Mouse (Mus musculus) natural killer cell, adult 2 months (primary cell): ENCODE data around the gene Klhl25.
"Not testable (repeated sequence)": the region's sequence is repeated elsewhere in the genome, so short reads cannot be mapped to it uniquely, and the experiment has no call there.

ENCODE experiments used
- DNase-seq, 2 experiments: peaks; one replicate each; pipeline ENCODE4 v3.0.0; 2022; ENCODE audit warnings: low spot score in 2 of 2

Klhl25 gene

GRCm38 (mm10) chr7:75873216-75873615 lies 25.1 kb downstream of the Klhl25 start:
- DNase-seq: no peak

GRCm38 (mm10) chr7:75873746-75874145 lies 25.6 kb downstream of the Klhl25 start:
- DNase-seq: no peak

GRCm38 (mm10) chr7:75879436-75879835 lies 31.3 kb downstream of the Klhl25 start:
- not testable (repeated sequence) for DNase-seq

GRCm38 (mm10) chr7:75880236-75880635 lies 32.1 kb downstream of the Klhl25 start:
- DNase-seq: no peak

GRCm38 (mm10) chr7:75880650-75881049 lies 32.5 kb downstream of the Klhl25 start:
- peak; percentile 72 to 81 for DNase-seq

GRCm38 (mm10) chr7:75881376-75881775 lies 33.3 kb downstream of the Klhl25 start:
- peak; percentile 57 to 71 for DNase-seq

GRCm38 (mm10) chr7:75881791-75882190 lies 33.7 kb downstream of the Klhl25 start:
- DNase-seq: no peak

GRCm38 (mm10) chr7:75891466-75891865 lies 43.4 kb downstream of the Klhl25 start:
- DNase-seq: peak; percentile 13 to 49

- peak; percentile 70 to 80 for DNase-seq
Observed at GRCm38 (mm10) chr7:75892737-75893136, 44.6 kb downstream of the Klhl25 start.

- no peak for DNase-seq
Observed at GRCm38 (mm10) chr7:75893709-75894108, 45.6 kb downstream of the Klhl25 start.

GRCm38 (mm10) chr7:75897041-75897440 lies 48.9 kb downstream of the Klhl25 start:
- DNase-seq: no peak

- DNase-seq: no peak
Observed at GRCm38 (mm10) chr7:75899102-75899501, 51.0 kb downstream of the Klhl25 start.

- no peak for DNase-seq
Observed at GRCm38 (mm10) chr7:75899517-75899916, 51.4 kb downstream of the Klhl25 start.

- DNase-seq: no peak
Observed at GRCm38 (mm10) chr7:75899954-75900353, 51.8 kb downstream of the Klhl25 start.

- DNase-seq: no peak
Observed at GRCm38 (mm10) chr7:75905145-75905544, 57.0 kb downstream of the Klhl25 start.

- peak; percentile 64 to 66 for DNase-seq
Observed at GRCm38 (mm10) chr7:75910035-75910651, 62.0 kb downstream of the Klhl25 start.

- no peak for DNase-seq
Observed at GRCm38 (mm10) chr7:75910652-75911035, 62.5 kb downstream of the Klhl25 start.

- peak; percentile 62 to 68 for DNase-seq
Observed at GRCm38 (mm10) chr7:75913952-75914351, 65.8 kb downstream of the Klhl25 start.

- DNase-seq: not testable (repeated sequence)
Observed at GRCm38 (mm10) chr7:75915550-75915949, 67.4 kb downstream of the Klhl25 start.

- DNase-seq: no peak
Observed at GRCm38 (mm10) chr7:75917662-75918061, 69.6 kb downstream of the Klhl25 start.

- not testable (repeated sequence) for DNase-seq
Observed at GRCm38 (mm10) chr7:75919745-75920144, 71.6 kb downstream of the Klhl25 start.
